Mouse (Mus musculus) left cerebral cortex, postnatal 25 days (tissue): ENCODE measurements around the gene Ttc39d. TPM values are rescaled to one million over a fixed set of nuclear protein-coding genes. Genes with fewer than 3 reads are reported as not detected.
"Not testable (repeated sequence)": the region's sequence is repeated elsewhere in the genome, so short reads cannot be mapped to it uniquely, and the experiment has no call there.

ENCODE experiments used
- DNase-seq, 2 experiments: peaks; one replicate each; pipeline ENCODE4 v3.0.0; 2022; ENCODE audit warnings: low spot score in 2 of 2, mixed read lengths in 1 of 2
- intact Hi-C: fragments of 180-260 bp; cut with DNase I; formaldehyde crosslinking; loops from one replicate; pipeline ENCODE4 v1.15.1; 2025
- total RNA-seq, 2 experiments: library from RNA; stranded (reverse); gene quantifications; 2 replicates each; pipeline ENCODE4 v1.2.3; 2021

The Ttc39d gene
- total RNA-seq, 2 experiments from 2014 or later = 0.28 TPM; not detected in 1

DNA sequence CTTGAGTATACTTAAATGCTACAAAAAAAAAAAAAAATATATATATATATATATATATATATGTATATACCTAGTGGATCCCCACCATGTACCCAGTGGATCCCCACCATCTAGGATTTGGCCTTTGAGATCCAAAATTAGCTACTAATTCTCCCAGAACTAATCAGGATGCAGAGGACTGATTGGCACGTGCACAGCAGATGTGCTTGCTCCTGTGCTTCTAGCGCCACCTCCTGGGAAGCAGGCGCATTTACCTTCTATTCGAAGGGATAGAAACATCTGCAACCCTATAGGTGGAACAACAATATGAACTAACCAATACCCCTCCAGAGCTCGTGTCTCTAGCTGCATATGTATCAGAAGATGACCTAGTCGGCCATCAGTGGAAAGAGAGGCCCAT lies 27.3 kb upstream of the Ttc39d start:
- DNase-seq = peak; percentile 73 to 85
- intact Hi-C loops = loop anchor here (1.0 to 5.0 kb wide), 3 partner anchors 132 to 318 kb away; no protein-coding TSS in a partner anchor

DNA sequence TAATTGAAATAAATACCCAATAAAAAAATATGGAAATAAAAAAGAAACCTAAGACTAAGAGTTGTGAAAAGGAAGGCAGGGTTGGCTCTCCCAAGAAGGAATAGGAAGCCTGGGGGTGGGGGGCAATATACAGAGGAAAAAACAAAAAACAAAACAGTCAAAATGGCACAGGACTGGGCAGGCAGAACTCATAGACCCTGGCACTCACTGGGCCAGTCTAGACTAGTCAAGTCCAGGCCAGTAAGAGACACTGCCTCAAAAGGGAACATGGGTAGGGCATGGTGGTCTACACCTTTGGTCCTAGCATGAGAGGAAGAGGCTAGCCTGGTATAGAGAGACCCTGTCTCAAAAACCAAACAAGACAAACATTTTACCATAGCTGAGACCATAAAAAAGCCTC lies 26.8 kb upstream of the Ttc39d start:
- intact Hi-C loops = loop anchor here (1.0 to 5.0 kb wide), 3 partner anchors 132 to 318 kb away; no protein-coding TSS in a partner anchor
- DNase-seq = no peak

DNA sequence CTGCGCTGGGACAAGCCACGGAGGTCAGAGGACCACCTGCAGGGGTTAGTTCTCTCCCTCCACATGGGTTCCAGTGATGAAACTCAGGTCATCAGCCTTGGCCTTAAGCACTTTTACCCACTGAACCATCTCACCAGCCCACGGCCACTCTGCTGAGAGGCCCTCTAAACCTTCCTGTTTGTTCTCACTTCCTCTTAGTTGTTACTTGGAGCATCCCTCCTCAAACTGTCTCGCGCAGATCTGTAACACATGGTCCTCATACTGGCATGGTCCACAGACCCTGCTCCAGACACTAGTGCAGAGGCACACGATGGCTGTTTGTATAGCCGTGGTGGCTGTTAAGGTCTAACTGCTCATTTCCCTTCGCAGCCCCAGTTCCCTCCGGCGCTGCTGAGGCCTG lies 23.6 kb upstream of the Ttc39d start:
- intact Hi-C loops = loop anchor here (5.0 kb wide), 1 partner anchor 321 kb away; no protein-coding TSS in a partner anchor
- no peak for DNase-seq

DNA sequence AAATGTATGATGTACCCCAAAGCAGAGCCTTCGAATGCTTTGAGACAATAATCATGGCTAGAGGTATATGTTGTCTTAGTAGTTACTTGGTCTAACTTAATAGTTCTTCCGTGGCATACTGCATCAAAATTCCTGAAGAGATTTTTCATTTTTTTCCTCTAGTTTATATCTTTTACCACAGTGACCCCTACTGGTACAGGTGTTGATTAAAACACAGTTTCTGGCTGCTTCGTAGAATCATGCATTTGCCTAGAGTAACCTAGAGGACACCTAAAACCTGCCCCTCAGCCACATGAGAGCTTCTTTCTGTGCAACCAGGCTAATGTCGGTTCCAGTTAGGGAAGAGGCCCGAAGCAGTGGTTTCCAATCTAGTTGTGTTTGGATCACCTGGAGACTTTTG lies 14.2 kb upstream of the Ttc39d start:
- intact Hi-C loops = loop anchor here (5.0 to 10.0 kb wide), 2 partner anchors 341 to 498 kb away; no protein-coding TSS in a partner anchor
- DNase-seq = peak; percentile 25 to 32

DNA sequence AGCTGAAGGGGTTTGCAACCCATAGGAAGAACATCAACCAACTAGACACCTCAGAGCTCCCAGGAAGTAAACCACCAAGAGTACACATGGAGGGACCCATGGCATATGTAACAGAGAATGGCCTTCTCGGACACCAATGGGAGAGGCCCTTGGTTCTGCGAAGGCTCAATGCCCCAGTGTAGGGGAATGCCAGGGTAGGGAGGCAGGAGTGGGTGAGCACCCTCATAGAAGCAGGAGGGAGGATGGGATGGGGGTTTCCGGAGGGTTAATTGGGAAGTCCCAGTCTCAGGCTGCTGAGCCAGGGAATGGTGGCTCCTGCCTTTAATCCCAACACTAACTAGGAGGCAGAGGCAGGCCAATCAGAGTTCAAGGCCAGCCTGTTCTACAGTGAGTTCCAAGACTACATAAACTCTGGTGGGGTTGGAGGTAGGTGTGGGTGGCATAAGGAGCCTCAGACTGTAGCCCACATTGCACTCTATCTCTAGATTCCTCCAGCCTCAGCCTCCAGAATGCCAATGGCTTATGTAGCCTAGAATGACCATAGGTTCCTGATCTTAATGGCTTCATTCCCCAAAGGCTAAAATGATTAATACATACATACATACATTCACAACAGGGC lies 8.0 kb upstream of the Ttc39d start:
- DNase-seq = no peak
- intact Hi-C loops = loop anchor here (10.0 kb wide), 1 partner anchor 504 kb away; no protein-coding TSS in a partner anchor

DNA sequence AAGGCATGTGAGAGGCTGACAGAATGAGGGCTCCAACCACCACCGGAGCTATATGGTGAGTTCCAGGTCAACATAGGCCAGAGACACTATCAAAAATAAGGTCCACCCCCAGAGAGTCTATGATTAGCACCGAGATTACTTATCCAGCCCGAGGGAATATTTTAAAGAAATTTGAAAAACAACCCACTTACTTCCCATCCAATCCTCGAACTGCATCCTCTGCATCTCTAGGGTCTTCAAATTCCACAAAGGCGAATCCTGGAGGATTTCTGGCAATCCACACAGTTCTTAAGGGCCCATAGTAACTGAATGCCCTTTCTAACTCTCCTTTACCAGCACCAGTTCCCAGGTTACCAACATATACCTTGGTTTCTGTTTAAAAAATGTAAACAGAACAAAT lies 1.6 kb upstream of the Ttc39d start:
- DNase-seq = no peak
- intact Hi-C loops = loop anchor here (2.0 to 5.0 kb wide), 2 partner anchors 19 to 277 kb away; partner anchors contain the start of genes Gemin6 and Sos1

DNA sequence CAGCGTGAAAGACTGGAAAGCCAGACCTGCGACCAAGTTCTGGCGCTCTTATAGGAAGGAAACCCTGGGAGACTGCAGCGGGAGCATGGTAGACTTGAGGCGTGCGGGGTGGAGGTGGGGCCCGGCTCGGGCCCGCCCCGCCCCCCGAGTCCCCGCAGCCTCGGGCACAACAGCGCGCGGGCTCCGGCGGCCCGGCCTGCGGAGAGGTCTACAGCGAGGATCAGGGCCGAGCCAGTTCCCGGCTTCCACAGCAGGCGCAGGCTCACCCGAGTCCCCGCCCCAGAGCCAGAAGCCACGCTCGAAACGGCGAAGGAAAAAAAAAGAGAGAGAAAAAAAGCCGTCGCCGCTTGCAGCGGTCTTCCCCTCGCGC lies 974 bp upstream of the Ttc39d start:
- DNase-seq = no peak
- intact Hi-C loops = loop anchor here (2.0 to 5.0 kb wide), 2 partner anchors 19 to 276 kb away; partner anchors contain the start of genes Gemin6 and Sos1

DNA sequence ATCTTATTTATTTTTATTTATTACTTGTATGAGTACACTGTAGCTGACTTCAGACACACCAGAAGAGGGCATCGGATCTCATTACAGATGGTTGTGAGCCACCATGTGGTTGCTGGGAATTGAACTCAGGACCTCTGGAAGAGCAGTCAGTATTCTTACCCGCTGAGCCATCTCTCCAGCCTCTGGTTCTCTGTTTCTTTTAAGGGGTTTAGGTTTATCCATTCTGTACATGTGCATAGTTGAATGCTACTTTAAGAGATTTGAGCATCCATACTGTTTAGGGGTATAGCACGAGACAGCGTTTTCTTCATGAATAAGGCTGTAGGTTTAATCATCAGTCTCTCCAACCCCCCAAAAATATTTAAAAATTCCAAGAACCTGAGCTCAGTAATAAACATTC lies 6.7 kb downstream of the Ttc39d start:
- DNase-seq, intact Hi-C loops: not testable (repeated sequence)

DNA sequence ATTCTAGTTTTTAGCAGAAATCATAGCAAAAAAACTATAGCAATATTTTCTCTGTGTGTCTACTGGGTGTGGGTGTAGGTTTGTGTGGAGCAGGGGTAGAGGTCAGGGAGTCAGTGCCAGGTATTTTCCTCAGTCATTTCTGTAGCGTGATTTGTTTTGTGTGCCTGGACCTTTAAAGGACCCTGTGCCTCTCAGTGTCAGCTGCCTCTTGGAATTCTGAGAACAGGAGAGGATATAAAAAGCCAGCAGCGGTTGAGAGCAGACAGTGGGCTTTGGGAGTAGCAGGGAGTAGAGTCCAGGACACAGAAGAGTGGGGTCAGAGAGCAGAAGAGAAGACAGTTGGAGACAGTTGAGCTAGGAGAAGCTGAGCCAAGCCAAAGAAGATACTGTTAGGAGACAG lies 12.9 kb downstream of the Ttc39d start:
- no peak for DNase-seq
- intact Hi-C loops = no loop called here

DNA sequence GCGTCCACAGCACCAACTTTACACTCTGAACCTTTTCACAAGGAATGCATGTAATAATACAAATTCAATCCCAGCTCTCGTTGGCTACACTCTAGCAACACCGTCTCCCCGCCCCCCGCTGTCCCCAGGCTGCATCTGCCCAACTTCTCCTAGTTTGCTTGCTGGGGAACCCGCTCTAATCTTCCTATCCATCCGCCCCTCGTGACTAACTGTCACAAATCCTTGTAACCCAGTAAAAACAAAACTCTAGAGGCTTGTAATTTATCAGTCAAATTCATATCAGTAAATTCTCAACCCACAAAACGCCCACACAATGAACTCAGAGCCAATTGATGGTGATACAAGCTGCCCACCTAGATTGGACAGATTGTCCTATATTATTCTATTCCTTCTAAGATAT lies 13.9 kb downstream of the Ttc39d start:
- intact Hi-C loops = no loop called here
- no peak for DNase-seq

DNA sequence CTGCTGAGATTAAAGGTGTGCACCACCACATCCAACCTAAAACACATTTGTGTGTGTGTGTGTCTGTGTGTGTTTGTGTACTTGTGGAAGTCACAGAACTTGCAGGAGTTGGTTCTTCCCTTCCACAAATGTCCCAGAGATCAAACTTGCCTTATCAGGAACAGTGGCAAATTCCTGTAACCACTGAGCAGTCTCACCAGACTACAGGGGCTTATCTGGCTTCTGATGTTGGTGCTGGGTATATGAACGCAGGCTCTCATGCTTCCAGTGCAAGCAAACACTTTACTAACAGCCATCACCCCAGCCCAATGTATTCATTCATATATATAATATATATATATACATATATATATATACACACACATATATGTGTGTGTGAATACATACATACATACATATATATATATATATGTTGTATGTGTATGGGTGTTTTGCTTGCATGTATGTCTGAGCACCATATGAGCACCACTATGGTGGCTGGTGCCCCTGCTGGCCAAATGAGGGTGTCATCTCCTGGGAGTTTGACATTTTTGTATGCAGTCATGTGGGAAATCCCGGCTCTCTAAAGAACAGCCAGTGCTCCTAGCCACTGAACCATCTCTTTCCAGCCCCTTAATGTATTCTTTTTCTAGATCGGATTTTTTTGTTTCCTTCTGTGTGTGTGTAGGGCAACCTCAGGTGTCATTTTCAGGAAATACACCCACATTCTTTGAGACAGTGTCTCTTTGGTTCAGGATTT lies 14.8 kb downstream of the Ttc39d start:
- intact Hi-C loops = no loop called here
- no peak for DNase-seq

DNA sequence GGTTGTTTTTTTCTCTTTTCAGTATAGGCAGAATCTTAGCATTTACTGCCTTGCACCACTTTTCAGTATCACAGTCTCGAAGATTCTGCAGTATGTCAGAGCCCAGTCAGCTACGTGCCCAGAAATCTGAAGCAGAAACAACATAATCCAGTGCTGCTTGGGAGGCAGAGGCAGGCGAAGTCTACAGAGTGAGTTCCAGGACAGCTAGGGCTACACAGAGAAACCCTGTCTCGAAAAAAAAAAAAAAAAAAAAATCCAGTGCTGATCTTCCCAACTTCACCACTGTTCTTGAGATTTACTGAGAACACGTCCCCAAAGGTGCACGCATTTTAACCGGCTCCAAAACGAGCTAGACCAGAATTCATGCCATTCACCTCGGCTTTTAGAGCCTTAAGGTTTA lies 16.6 kb downstream of the Ttc39d start:
- intact Hi-C loops = loop anchor here (2.0 kb wide), 1 partner anchor 17 kb away; the partner anchor contains the start of genes Srsf7 and Ttc39d

DNA sequence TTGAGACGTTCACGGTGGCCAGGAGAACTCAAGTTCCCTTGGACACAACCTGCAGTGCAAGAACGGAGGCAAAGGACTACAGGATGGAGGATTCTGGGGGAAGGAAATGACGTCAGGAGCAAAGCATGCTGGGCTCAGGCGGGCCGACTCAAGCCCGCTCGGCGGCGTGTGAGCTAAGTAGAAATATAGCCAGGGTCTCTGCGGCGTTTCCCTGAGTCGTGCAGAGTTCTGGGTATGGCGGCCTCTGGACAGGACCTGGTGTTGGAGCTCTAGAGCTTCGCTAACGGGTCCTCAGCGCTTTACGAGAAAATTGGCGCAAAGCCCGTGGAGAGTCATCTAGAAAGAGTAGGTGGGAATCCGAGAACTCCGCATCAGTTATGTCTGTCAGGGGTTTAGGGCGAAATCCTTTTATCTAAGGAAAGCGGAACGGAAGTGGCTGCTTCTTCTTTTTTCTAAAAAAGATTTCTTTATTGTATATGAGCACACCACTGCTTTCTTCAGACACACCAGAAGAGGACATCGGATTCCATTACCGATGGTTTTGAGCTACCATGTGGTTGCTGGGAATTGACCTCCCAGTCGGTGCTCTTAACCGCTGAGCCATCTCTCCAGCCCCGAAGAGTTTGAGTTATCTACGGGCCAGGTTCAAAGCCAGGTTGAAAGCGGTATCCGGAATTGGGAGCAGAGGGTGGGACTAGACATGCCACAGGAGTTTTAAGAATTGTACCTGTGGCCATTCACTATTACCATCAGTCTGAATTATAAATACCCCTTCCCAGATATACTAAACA lies 17.3 kb downstream of the Ttc39d start, which contains the start of gene Gemin6:
TSS of gene Gemin6 (plus strand) at position 116 of the 791 bp plus-strand sequence.
- intact Hi-C loops = loop anchor here (2.0 kb wide), 1 partner anchor 18 kb away; the partner anchor contains the start of genes Srsf7 and Ttc39d
- DNase-seq = peak; percentile 89 to 95

More for the DNA sequence above, 16.6 kb downstream of the Ttc39d start:
- no peak for DNase-seq

DNA sequence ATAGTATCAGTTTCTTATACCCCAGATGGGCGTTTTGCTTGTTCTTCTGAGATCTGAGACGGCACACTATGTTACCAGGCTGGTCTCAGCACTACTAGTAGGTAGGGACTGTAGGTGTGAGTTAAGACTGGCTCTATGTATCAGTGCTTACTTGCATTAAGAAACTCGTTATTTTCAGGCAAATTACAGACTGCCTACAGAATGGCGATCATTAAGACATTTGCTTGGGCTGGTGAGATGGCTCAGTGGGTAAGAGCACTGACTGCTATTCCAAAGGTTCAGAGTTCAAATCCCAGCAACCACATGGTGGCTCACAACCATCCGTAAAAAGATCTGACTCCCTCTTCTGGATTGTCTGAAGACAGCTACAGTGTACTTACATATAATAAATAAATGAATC lies 17.9 kb downstream of the Ttc39d start:
- not testable (repeated sequence) for DNase-seq
- intact Hi-C loops = loop anchor here (2.0 kb wide), 1 partner anchor 18 kb away; the partner anchor contains the start of genes Srsf7 and Ttc39d

DNA sequence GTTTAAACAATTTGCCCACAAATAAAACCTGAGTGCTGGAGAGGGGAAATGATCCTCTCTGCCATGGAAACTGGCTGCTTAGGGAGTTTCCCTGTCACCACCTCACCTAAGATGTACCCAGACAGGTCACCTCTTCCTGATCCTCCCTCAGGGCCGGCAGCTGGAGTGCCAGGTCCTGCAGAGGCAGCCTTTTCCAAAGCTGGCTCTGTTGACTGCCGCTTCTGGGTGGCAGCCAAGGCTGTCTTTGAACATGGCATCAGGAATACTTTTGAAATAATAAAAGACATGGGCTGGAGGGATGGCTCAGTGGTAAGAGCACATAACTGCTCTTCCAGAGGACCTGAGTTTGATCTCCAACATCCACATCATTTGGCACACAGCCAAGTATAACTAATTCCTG lies 22.1 kb downstream of the Ttc39d start:
- intact Hi-C loops = no loop called here
- no peak for DNase-seq

DNA sequence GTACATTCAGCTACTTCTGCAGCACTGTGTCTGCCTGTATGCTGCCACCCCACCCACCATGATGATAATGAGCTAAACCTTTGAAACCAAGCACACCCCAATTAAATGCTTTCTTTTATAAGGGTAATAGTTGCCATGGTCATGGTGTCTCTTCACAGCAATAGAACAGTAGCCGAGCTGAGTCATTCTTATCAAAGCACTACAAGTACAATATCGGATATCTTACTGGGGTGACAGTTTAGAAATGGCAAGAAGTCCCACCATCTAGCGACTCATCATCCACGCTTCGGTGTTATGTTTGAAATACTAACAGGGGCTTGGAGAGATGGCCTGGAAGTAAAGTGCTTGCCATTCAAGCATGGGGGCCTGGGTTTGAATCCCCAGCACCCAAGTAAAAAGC lies 26.6 kb downstream of the Ttc39d start:
- no peak for DNase-seq
- intact Hi-C loops = no loop called here

DNA sequence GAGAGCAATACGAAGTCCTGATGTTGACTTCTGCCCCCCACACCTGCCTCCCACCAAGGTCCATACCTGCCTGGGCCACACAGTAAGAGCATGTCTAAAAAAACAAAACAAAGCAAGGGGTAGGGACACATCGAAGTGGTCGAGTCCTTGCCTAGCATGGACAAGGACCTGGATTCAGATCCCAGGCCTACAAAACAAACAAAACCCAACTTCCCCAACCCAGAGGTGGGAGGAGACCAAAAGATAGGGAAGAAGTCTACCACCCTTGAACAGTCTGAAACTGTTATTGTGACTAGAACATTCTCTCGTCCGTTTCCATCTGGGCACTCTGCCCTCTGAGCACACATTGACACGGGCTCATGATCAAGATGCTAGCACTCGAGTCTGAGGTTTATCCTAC lies 27.1 kb downstream of the Ttc39d start:
- no peak for DNase-seq
- intact Hi-C loops = no loop called here

DNA sequence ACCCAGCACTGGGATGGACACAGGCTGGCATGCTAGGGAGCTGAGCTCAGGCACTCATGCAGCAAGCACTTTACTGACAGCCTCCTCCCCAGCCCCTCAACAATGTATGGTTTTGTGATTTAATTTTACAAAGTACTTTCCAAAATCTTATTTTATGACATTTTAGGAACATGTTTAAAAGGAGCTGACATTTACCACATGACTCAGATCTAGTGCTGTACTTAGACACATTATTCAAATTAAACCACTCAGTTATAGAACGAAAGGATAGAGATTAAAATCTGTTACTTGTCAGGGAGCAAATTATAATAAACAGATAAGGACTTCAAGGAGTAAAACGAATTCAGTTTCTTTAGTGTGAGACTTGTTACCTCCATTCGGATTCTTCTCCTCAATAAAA lies 28.2 kb downstream of the Ttc39d start:
- intact Hi-C loops = no loop called here
- DNase-seq = peak in 1 of 2 experiments; percentile 48

DNA sequence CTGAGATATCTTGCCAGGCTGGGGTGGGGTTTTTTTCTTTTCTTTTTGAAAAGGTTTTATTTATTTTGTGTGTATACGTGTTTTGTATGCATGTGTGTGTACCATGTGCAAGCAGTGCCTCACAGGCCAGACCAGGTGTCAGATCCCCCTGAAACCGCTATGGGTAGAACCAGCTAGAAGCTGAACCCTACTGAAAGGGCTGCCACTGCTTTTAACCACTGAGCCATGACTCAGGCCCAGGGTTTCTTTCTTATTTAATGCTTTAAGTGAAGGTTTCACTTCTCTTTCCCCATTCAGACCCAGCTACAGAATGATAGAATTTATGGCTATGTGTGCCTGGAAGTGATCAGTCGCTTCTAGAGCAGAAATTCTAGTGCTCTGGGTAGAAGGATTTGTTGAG lies 29.5 kb downstream of the Ttc39d start:
- intact Hi-C loops = no loop called here
- no peak for DNase-seq

DNA sequence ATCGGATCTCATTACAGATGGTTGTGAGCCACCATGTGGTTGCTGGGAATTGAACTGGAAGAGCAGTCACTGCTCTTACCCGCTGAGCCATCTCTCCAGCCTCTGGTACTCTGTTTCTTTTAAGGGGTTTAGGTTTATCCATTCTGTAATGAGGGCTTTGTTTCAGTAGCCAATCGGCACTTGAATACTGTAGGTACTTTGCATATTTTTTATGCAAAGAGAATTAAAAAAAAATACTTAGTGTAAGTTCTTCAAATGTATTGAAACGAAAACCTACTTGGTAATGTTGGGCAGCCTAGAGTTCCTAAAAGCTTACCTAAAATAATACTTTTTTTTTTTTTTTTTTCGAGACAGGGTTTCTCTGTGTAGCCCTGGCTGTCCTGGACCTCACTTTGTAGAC lies 30.2 kb downstream of the Ttc39d start:
- intact Hi-C loops = no loop called here
- no peak for DNase-seq
